Mouse (Mus musculus): Measurements from ENCODE around the gene Uba7. TPM values are rescaled to one million over a fixed set of nuclear protein-coding genes. Genes with fewer than 3 reads are reported as not detected.
A peak's percentile ranks its signal among the peaks of the same experiment; 100 is the strongest.
"Not testable (repeated sequence)": the region's sequence is repeated elsewhere in the genome, so short reads cannot be mapped to it uniquely, and the experiment has no call there.

Uba7 gene
- polyA plus RNA-seq, 1 experiment, result 114 TPM

DNA sequence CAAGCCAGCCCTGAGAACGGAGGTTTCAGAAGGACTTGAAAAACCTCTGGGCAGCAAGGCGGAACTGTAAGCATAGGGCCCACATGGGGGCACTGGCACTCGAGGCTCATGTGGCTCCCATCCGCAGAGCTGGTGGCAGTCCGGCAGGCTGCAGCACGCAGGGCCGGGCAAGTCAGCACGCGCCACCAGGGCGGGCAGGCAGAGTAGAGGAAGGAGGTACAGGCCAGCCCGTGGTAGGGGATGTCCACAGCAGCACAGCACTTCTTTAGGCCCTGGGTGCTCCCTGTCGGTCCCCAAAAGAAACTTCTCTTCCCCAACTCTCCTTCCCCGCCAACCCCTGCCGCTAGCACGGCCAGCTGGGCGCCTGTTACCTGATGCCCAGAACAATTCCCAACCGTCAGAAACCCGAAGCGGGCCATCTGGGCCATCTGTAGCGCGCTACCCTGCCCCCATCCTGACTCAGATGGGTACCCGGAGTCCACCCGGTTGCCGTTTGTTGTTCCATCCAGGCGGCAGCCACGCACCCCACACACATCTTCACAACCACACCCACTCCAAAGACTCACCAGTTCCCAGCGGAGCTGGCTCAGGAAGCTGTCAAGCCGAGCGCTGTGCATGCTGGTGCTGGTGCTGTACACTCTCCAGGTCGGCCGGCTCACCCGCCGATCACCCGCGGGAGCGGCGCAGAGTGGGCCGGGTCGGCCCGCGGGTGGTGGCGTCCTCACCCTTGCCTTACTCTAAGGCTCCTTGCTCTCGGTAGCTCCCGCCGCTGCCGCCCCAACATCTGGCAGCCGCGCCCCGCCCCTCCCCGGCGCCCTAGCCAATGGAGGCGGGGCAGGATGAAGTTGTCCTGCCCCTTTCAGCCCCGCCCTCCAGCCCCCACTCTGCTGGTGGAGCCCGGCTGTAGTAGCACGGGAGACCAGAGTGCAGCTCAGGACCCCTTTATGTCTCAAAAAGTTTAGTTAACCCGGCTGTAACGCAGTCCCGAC is 10.1 kb downstream of the Uba7 start, which contains the start of gene Inka1:
Inka1 (minus strand) TSS at position 749 of the 989 bp plus-strand sequence.
- WGBS, result 3% methylated on average over 58 of the region's 58 CpGs
- DNase-seq (ENCODE audit: low read depth, low spot score), result no peak

DNA sequence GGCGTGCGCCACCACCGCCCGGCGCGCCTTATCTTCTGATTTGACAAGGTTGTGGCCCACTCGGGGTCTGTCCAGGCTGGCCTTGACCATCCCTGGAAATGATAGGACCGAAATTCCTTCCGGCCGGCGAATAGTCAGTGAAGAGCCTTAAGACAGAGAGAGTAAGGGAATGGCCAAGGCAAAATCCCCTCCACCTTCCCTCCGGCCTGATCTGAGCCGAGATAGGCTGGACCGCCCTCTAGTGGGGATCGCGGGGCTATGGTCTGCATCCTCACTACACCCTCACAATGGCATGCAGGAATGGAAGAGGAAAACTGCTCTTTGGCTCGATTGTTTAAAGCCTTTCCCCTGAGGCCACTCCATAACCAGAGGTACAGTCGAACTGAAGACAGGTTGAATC is 11.1 kb downstream of the Uba7 start:
- WGBS, result 3% methylated on average over 18 of the region's 18 CpGs
- DNase-seq (ENCODE audit: low read depth, low spot score), result no peak

DNA sequence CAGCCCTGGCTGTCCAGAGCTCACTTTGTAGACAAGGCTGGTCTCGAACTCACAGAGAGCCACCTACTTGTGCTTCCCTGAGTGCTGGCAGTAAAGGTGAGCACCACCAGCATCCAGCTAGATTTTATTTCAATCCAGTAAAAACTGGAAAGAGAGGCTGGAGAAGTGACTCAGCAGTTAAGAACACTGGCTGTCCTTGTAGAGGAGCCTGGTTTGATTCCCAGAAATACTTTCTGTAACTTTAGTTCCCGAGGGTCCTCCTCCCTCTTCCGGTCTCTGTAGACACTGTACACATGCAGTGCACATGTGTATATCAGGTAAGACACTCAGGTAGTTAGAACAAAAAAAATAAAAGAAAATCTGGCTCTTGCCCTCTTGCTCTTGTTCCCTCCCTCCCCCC is 12.6 kb downstream of the Uba7 start:
- no peak for DNase-seq (ENCODE audit: low read depth, low spot score)
- 50% methylated on average over 3 of the region's 3 CpGs for WGBS

DNA sequence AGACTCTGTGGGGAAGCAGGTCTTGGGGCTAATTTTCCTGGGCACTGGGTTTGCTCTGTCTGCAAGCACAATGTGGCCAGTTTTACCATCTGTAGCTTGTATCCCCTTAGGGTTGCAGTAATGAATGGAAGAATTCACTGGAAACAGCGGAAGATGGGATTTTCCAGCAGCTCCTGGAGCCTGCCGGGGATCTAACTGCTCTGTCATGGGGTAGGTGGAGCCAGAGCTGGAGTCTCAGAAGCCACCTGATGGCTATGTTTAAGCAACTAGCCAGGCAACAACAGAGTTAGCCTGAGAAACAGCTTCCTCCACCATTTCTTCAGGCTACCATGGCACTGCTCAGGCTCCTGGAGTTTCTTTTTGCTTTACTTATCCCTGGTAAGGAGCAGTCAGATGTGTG is 16.9 kb downstream of the Uba7 start, which contains the start of gene Cdhr4:
Cdhr4 (plus strand) TSS at position 301 of the 400 bp plus-strand sequence.
- 73% methylated on average over 2 of the region's 2 CpGs for WGBS
- DNase-seq (ENCODE audit: low read depth, low spot score), result no peak

DNA sequence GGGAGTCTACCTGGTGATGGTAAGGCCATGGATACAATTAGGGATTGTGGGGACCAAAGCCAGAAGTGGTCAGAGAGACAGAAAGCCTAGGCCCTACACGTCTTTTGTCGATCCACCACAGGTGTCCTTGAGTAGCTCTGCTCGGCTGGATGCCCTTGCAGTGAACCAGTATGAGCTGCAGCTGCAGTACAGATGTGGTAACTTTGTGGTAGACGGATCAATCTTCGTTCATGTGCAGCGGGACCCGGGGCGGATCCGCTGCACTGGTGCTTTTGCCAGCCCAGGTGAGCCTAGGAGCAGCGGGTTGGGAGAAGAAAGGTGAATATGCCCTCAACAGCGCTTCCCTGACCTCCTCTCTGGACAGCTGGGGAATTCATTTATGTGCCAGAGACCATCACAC is 17.7 kb downstream of the Uba7 start:
- no peak for DNase-seq (ENCODE audit: low read depth, low spot score)
- WGBS, result 90% methylated on average over 11 of the region's 11 CpGs

DNA sequence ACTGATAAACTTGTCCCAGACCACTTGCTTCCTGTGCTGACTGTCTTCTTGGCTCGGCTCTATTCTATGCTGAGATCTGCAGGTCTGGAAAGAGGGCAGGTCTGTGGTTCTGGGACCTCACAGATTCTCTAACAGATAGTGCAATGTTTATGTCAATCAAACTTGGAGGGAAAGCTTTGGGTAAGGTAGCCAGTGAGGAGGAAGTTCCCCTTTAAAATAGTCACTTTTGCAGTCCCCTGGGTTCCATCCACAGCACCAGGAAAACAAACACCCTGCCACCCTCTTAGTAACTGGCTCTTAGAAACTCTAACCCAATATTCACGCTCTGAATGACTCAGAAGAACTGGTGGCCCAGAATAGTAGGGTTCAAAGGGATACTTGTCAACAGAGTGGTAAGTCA is 19.2 kb downstream of the Uba7 start:
- DNase-seq (ENCODE audit: low read depth, low spot score), result no peak
- 62% methylated on average over 2 of the region's 2 CpGs for WGBS

DNA sequence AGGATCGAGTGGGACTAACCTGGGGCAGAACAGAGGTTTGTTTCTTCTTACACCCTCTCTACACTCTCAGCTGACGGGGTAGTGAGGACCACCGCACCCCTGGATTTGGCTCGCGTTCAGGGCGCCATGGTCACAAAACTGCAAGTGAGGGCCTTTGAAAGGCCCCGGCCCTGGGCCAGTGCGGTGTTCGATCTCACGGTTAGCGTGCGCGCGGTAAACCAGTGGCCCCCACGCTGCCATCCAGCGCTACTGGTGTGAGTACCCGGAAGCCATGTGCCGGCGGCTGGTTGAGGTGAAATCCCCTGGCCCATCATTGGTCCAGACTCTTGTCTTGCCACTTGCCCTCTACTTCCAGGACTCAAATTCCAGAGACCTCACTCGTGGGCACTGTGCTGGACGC is 20.2 kb downstream of the Uba7 start:
- no peak for DNase-seq (ENCODE audit: low read depth, low spot score)
- 92% methylated on average over 21 of the region's 21 CpGs for WGBS

DNA sequence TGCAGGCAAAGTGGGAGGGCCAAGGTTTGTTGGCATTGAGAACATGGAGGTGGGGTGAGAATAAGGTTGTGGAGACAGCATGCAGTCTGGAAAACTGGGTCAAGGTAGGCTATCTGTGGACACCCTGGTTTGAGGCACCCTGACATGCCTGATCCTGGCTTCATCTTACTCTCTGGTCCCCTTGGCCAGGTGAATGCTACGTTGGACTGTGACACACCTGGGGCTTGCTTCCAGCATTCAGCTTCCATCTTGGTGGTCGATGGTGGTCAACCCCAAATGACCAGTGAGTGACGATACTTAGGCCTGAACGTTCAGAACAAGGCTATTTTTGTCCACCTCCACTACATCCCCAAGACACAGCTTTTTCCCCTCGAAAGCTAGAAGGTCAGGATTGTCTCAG is 20.7 kb downstream of the Uba7 start, which contains the start of gene Gm20662:
Gm20662 (plus strand) TSS at position 301 of the 400 bp plus-strand sequence.
- no peak for DNase-seq (ENCODE audit: low read depth, low spot score)
- WGBS, result 92% methylated on average over 5 of the region's 5 CpGs

DNA sequence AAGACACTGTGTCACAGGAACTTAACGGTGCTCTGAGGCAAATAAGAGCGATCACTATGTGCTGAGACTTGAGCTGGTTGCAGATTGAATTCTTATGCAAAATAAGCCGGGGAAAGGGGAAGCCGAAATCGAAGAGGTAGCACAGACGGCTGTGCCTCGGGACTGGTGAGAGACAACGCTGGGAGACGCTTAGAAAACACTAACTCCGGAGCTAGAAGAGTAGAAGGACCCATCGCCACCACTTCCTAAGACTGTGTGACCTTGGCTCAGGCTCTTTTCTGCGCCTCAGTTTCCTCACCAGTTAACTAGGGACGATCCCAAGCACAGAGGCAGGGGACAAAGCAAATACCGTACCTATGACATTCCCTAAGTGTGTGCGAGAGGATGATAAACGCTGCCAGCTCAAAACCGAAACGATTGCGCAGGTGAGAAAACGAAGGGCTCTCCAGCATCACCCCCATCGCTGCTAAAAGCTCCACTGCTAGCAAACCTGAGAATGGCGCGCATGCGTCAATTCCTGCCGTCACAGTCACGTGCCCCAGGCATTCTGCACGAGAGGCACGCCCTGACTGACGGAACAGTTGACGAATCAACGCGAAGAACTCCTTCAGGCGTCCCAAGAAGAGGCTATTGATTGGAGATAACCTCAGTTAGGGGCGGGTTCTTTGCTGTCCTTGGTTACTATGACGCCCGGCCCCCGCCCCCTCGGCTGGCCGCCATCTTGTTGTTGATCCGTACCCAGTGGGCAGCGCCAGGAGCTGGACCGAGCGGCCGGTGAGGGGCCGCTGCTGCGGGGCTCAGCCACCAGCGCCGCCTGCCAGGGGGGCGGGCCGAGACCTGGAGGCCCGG is 26.8 kb downstream of the Uba7 start, which contains the start of gene Ip6k1:
Ip6k1 (plus strand) TSS at position 580 of the 849 bp plus-strand sequence.
- under 1% methylated on average over 51 of the region's 51 CpGs for WGBS
- peak; percentile 100 for DNase-seq (ENCODE audit: low read depth, low spot score)

DNA sequence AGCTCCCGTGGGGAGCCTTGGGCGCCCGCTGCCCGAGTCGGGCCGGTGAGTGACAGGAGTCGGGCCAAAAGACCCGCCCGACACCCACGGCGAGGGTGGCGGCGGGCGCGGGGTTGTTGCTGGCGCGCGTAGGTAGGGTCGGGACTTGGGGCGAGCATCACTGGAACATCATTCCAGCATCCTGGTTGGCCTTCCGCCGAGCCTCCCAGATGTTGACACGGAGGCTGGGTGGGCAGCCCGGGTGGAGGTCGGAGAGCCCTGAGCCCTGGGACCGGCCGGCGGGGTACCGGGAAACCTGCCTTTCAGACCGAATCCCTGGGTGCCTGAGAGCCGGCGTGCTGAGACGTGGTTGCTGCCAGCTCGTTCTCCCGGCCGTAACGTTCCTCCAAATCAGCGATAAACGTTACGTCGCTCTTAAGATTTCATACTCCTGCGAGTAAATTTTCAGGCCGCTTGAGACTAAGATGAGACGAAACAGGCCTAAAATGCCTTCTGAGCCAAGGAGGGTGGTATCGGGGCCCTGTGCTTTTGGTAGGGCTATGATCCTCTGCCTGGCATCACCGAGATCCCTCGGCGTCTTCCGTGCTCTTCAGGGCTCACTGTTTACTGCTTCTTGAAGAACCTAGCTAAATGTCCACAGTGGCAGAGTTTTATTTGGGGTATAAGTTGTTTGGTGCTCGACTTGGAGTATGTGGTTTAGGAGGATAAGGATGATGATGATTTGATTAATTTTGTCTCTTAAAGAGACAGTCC is 27.6 kb downstream of the Uba7 start:
- WGBS, result 1% methylated on average over 49 of the region's 50 CpGs
- DNase-seq (ENCODE audit: low read depth, low spot score), result no peak

DNA sequence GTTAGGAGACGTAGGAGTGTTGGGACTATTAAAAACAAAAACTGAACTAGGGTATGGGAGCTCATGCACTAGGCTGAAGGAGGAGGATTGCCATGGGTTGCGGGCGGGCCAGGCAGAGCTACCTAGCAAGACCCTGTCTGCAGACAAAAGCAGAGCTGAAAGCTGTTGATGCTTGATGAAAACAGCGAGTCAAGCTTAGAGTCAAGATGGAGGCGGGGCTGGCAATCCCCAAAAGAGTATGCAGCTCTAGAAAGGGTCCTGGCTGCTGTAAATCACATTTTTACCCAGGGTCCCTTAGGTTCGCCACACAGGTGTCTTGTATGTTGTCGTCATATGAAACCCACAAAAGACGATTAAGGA is 28.2 kb downstream of the Uba7 start:
- WGBS, result 12% methylated on average over 8 of the region's 8 CpGs
- DNase-seq (ENCODE audit: low read depth, low spot score), result no peak

DNA sequence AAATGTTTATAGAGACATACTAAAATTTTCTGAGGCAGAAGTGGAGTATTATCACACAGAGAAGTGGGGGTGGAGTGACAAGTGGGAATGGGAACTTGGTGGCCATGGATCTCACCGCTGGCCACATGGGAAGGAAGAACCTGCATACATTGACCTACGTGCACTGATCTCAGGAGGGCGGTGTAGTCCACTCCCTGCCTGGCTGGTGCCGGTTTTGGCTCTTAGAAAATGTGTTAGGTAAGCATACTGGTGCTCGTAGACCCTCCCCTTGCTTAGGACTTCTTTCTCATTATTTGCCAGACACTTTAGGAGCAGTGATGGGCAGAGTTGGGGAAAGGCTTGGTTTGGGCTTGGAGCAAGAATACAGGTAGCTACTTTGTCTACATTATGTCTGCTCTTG is 32.7 kb downstream of the Uba7 start:
- WGBS, result 43% methylated on average over 5 of the region's 5 CpGs
- DNase-seq (ENCODE audit: low read depth, low spot score), result no peak

DNA sequence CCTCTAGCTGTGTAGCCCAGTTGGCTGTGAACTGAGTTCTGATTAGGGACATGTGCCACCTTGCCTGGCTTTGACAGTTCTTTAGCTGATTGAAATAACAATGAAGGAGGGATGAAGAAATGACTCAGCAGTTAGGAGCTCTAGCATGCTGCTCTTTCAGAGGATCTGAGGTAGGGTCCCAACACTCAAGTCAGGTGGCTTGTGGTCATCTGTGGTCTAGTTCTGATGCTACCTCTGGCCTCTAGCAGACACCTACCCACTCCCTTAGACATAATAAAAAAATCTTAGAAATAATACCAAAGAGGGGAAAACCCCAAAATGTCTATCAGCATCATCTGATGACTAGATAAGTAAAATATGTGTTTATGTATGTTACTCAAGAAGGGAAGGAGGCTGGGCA is 35.1 kb downstream of the Uba7 start:
- no peak for DNase-seq (ENCODE audit: low read depth, low spot score)

DNA sequence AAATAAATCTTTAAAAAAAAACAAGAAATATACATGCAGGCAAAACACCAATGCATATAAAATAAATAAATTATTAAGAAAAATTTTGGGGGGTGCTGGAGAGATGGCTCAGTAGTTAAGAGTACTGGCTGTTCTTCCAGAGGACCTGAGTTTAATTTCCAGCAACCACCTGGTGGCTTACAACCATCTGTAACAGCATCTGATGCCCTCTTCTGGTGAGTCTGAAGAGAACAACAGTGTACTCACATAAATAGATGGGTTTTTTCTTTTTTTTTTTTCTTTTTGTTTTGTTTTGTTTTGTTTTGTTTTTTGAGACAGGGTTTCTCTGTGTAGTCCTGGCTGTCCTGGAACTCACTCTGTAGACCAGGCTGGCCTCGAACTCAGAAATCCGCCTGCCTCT is 38.3 kb downstream of the Uba7 start:
- DNase-seq (ENCODE audit: low read depth, low spot score), result not testable (repeated sequence)
- WGBS, result 96% methylated on average over 2 of the region's 2 CpGs

DNA sequence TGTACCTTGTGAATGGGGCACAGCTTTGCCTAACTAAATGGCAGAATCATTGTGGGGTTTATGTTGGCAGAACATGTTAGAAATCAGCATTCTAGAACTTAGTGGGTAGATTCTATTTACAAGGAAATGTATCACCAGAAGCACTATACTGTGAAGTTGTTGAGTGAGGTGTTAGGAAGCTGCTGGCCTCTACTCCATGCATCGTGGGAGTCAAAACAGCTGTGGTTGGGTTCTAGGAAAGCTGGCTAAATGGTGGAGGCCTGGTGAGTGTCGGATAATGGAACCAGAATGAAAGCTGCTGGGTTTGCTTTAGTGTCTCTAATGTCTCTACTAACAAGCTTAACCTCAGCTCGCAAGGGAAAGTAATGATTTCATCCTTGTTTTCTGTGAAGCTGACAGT is 41.8 kb downstream of the Uba7 start:
- WGBS, result 83% methylated on average over 3 of the region's 3 CpGs
- DNase-seq (ENCODE audit: low read depth, low spot score), result no peak

DNA sequence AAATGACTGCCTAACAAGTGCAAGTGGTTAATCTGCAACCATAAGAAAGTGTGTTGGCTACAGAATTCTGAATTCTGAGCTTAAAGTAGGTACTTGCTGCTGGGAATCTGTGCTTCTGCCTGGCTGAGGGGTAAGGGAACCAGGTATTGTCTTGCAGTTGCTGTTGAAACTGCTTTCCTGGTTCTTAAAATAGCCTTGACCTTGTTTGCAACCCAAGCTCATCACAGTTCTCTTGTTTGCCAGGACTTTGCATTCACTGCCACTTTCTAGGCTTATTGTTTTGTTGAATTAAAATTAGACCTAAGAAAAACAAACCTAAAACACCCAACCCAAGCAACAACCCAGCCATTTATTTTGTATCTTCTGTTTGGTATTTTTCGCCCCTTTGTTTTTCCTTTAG is 45.4 kb downstream of the Uba7 start:
- DNase-seq (ENCODE audit: low read depth, low spot score), result no peak
- 94% methylated on average over 1 of the region's 1 CpGs for WGBS

DNA sequence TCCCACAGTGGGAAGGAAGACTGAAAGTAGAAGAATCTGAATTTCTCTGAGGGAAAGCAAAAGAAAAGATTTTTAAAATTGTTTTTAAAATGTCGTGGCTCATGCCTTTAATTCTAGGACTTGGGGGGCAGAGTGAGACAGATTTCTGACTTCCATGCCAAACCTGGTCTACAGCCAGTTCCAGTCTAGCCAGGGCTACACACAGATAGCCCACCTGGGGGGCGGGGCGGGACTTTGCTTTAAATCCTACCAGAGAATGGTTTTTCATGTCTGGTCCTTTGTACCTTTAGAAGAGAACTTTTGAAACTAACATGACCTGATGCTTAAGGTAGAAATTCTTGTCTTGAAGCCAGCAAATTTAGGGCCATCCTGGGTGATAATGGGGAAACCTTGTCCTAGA is 47.9 kb downstream of the Uba7 start:
- no peak for DNase-seq (ENCODE audit: low read depth, low spot score)
- WGBS, result 87% methylated on average over 3 of the region's 3 CpGs

DNA sequence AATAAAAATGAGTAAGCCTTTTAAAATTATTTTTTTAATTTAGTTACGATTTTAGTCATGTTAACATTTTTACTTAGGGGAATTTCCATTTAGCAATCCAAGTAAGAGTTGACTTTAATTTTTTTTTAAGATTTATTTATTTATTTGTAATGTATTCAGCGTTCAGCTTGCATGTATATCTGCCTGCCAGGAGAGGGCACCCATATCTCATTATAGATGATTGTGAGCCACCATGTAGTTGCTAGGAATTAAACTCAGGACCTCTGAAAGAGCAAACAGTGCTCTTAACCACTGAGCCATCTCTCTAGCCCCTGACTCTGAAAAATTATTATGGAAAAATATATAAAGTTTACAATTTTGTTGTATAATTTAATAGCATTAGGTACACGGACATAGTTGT is 51.3 kb downstream of the Uba7 start:
- 79% methylated on average over 3 of the region's 3 CpGs for WGBS

DNA sequence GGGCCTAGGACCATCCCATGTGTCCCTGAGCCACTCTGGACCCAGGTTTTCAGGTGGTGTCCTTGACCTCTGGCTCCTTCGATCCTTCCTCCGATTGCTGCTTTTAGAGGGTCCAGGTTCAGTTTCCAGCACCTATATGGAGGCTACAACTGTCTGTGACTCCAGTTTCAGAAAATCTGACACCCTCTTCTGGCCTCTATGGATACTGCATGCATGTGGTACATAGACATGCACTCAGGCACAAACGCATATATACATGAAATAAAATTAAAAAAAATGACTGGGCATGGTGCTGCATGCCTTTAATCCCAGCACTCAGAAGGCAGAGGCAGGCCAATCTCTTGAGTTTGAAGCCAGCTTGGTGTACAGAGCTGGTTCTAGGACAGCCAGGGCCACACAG is 52.6 kb downstream of the Uba7 start:
- over 99% methylated on average over 3 of the region's 3 CpGs for WGBS

More for the DNA sequence above, 51.3 kb downstream of the Uba7 start:
- DNase-seq (ENCODE audit: low read depth, low spot score), result no peak

DNA sequence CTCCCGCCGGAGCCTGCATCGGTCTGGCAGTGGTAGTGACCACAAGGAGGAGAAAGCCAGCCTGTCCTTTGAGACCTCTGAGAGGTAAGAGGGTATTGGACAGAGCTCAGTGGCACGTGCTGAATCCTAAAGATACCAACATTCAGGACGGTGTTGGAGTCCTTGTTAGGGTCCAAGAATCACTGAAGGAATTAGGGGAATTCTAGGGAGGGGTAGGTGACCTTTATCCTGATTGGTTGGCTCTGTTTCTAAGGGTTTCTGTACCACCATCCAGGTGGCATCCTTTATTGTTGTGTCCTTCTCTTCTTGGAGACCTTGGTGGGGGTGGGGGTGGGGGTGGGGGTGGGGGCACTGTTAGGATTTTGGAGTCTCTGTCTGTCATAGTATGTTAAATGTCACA is 56.8 kb downstream of the Uba7 start:
- DNase-seq (ENCODE audit: low read depth, low spot score), result no peak
- 94% methylated on average over 5 of the region's 5 CpGs for WGBS

More for the DNA sequence above, 52.6 kb downstream of the Uba7 start:
- DNase-seq (ENCODE audit: low read depth, low spot score), result no peak
